Mouse (Mus musculus) fat pad, adult 2 months (tissue): ENCODE data around the gene Ehbp1l1.

Source experiments
- DNase-seq: peaks from one replicate; pipeline ENCODE4 v3.0.0-alpha.2; 2011; ENCODE audit warnings: low read depth, low spot score; ENCODE audit errors: extremely low read depth

Ehbp1l1 gene

GRCm38 (mm10) chr19:5734325-5734724, 8.2 kb upstream of the Ehbp1l1 start:
- no peak for DNase-seq

GRCm38 (mm10) chr19:5731264-5731978, 5.3 kb upstream of the Ehbp1l1 start:
- no peak for DNase-seq

DNA sequence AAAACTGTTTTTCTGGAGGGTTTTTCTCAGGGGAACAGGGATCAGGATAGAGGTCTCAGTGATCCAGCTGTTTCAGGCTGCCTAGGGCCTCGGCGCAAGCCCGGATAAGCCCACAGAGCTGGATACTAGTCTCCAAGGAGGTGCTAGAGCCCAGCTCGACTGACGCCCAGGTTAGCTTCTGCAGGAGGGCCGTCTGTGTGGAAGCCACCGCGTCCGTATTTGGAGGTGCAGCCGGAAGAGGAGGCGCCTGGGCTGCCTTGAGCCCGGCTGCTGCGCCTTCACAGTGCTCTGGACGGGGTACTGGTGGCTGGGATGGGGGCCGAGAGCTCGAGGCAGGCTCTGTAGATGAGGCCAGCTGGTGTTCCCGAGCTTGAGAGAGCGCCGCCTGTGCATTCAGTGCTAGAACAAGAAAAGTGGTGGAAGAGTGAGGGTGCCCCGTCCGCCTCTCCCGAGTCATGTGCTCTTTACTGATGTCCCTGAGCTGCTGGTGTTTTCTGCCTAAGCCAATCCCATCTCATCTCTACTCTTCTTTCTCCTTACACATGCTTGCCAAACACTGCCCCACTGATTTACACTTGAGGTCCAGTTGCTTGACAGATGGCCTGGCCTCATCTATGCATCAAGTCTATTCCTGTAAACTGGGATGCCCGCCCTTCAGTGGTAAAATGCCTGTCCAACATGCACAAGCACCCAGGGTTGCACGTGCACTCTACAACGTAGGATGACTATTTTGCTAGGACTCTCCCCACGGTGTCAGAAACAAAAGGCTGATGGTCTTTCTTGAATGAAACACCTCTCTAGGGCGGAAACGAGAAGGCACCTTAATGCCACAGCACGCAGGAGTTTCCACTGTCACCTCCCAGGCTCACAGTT, 4.4 kb upstream of the Ehbp1l1 start:
- DNase-seq: no peak

DNA sequence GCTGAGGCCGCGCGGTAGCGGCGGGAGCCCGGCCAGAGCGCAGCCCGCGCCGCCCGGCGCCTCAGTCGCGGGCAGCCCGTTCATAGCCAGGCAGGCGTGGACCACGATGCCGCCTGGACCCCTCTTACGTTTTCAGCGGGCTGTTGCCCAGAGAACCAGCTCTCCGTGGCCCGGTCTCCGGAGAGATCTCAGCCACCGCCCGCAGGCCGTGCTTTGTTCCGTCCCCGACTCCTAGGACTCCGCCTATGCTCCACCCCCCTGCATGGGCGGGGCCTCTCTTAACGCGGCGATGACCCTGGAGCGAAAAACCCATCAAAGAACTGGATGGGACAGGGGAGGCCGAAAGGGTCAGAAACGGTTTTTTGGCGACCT, 3.3 kb upstream of the Ehbp1l1 start, which contains the start of gene Fam89b:
Fam89b (minus strand) TSS at position 210 of the 372 bp plus-strand sequence.
- DNase-seq: no peak

DNA sequence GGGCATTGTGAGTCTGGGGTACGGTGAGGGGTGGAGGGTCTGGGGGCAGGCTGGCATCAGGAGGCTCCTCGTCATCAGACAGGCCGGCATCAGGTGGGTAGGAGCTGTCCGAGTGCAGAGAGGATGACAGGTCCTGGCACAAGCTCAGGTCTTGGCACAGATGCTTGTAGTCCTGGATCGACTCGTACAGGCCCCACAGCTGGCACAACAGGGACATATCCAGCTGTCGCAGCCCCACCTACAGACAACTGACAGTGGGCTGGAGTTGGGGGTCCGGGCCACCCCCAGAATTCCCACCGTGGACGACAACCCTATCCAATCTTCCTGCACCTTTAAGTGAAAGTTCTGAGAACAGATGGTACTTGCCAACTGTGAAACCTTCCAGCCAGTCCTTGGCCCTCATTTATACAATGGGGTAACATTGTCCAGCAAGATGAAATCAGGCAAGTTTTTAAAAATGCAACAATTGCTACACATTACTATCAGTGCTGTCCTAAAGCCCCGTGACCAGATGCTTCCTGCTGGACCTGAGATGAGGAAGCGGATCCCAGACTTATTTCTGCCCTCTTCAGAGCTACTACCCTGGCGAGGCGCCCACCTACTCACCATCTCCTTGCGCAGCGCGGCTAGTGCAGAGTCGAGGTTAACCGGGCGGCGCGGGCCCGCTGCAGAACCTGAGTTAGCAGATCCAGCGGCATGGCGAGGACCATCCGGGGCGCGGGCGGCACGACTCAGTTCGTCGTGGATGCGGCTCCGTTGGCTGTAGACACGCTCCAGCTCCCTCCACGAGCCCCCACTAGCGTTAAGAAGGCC, 2.7 kb upstream of the Ehbp1l1 start:
- no peak for DNase-seq

DNA sequence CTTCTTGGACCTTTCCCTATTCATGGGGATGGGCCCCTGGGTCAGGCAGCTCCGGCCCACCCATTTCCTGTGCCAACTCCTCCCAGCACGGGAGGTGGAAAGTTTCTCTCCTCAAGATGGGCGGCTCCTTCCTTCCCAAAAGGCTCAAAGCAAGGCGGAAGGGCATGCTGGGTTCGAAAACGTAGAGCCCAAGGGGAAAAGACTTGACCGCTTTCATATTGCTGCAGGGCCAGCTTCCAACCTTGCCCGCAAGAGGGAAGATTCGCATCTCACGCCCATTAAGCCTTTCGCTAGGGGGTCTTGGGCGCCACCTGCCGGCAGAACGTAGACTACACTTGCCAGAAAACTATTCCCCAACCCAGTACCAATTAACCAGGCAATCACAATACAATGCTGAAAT, 1.6 kb upstream of the Ehbp1l1 start:
- DNase-seq: no peak

DNA sequence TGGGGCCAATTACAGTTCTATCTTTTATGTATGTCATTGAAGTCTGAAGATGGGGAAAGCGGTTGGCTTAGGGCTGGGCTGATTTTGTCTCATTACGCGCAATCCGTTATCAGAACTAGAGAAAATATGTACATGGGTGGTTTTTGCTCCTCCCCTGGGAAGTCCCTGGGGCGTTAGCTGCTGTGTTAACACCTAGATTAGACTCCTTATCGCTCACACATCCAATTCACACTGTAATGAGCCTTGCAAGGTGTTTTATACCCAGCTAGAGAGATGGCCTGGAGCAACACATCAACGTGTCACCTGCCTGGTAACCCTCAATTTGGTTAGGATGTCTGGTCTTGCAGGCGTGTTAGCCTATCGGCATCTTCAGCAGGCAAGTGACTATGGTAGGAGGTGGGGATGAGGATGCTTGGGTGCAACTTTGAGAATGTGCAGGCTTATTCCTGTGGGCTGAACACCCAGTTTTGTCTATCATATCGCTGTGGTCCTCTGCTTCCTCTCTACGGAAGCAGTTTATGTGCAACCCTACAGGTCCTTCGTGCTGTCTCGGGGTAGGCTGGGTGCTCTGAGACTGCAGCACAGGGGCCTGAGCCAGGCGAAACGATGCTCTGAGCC, 953 bp upstream of the Ehbp1l1 start:
- no peak for DNase-seq

DNA sequence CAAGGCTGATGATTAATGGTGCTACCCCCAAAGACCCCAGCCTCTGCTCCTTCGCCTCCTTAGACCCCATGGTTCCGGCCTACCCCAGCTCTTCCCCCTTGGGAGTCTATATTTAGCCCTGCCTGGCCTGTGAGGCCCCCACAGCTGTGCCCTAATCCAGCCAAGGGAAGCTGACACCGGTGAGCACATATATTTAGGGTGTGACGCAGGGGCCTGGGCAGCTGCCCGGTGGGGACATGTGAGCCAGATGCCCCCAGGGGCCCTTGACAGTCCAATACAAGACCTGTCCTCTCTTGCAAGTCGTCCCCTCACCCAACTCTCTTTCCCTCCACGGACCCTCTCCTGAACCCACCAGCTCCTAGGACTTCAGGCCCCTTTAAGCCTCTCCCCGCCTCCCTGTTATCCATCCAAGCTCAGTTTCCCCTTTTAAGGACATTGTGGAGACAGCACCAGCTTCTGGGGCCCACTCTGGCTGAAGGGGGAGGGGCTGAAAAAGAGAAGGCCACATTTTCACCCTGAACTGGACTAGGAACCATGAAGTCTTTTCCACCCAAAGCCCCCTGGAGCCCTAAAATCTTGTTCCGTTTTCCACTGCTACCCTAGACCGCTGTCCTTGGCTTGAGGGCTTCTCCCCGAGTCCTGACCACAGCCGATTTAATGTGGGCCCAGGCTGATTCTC, 949 bp downstream of the Ehbp1l1 start:
- no peak for DNase-seq

DNA sequence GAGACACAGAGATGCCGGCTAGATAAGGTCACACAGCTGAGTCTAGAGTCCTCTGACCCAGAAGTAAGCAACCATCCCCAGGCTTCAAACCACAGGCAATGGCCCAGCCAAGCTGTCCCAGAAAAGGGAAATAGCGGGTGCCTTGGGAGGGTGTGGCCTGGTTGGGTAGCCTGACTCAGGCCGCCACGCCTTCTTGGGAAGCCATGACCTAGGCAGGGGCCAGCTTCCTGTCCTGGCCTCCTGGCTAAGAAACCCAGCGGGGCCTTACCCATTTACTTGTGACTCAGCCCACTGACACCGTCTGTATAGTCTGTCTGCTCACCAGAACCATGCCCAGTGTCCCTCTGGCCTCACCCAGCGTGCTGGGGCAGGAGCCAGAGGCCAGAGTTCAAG, 1.6 kb downstream of the Ehbp1l1 start:
- no peak for DNase-seq

DNA sequence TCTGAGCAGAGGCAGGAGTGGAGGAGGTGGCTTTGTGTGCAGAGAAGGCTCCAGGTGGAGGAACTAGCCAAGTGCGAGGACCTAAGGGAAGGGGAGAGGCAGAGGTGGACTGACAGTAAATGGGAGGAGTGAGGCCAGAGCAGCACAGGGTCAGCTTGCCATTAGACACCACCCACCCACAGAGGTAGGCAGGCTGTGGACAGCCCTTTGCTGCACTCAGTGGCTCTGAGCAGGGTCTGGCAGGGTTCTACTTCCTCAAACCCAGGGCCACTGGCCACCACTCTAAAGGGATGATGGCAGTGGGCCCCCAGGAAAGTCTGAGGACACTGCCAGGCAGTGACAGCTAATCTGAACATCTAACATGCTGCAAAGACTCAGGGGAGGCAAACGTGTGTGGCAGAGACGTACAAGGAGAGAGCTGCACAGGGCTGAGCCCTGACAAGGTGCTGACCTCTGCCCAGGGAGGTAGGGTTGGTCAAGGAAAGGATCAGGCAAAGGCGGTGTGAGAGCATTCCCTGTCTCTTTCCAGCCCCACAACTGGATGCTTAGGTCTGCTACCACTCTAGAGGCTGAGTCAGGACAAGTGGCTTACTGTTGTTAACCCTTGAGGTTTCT, 2.1 kb downstream of the Ehbp1l1 start:
- DNase-seq: no peak

DNA sequence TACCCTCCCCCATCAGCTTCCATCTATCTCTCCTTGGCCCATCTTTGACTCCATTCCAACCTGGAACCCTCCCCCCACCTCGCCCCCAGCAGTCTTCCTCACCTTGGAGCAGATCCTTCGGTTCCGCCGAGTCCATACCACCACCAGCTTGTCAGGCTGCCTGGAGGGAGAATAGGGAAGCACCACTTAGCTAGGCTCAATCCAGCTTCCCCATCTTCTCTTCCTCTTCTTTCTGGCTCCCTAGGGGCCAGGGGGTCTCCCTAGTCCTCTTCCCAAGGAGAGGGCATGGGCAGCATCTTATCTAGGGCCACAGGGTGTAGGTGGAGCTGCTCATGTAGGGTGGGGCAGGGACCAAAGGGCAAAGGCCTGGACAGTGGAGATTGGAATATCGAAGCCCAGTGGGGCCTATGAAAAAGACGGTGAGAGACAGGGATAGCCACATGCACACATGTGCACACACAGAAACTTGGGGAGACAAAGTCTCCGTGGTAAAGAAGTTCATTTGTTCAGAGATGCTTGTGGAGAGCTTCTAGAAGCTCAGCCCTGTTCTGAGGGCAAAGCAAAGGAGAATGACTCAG, 3.2 kb downstream of the Ehbp1l1 start:
- DNase-seq: no peak

GRCm38 (mm10) chr19:5721233-5721632, 4.9 kb downstream of the Ehbp1l1 start:
- DNase-seq: no peak

GRCm38 (mm10) chr19:5716955-5717354, 9.2 kb downstream of the Ehbp1l1 start:
- DNase-seq: no peak

GRCm38 (mm10) chr19:5715793-5716688, 10.1 kb downstream of the Ehbp1l1 start:
- no peak for DNase-seq

DNA sequence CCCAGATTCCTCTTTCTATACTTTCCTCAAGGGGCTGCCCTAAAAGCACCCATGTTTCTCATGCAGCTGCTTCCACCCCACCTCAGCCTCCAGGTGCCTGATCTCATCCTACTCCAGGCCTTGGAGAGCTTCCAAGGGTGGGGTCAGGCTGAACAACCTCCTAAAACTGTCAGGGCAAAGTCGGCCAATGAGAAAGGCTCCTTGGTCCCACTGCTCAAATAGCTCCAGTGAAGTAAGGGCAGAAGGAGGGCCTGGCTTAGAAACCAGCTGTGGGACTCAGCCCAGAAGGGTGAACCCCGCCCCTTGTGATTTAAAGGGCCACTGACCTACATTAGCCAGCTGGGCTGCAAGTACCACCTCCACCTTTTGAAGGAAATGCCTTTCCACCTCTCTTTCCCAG, 12.4 kb downstream of the Ehbp1l1 start:
- no peak for DNase-seq

DNA sequence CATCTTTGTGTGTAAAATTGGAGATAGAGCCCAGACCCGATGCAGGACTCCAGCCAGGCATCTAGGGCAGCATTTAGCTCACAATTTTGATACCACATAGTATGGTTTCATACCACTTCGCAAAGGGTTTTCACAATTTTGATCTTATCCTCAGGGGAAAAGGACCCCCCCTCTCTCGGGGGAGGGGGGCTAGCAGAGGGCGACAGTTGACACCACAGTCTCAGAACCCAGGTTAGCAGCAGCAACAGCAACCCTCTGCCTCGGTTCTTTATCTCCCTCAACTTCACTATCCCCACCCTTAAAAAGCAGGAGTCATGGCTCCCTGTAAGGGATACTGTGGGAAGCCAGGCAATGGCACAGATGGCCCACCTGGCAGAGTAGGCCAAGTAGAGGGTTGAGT, 12.9 kb downstream of the Ehbp1l1 start:
- no peak for DNase-seq

- no peak for DNase-seq
Measured at GRCm38 (mm10) chr19:5711907-5712460, 14.1 kb downstream of the Ehbp1l1 start.

DNA sequence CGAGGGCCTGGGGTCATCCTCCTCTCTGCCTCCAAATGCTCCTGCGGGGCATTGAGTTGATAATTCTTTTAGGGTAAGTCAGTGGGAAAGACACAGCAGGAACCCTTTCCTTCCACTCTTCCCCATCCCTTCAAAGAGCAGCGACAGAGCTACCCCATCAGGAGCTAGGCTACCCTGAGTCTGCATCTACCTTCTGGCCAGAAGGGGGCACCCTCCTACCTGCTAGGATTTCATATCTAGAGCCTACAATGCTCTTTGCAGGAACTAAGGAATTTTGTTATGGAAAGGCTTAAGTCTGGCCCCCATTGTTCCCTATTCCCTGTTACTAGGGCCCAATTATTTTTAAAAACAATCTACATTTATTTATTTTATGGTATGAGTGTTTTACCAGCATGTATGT, 14.9 kb downstream of the Ehbp1l1 start:
- DNase-seq: no peak
